Mouse (Mus musculus): ENCODE measurements at regions not wholly inside any gene's neighbourhood (a gene's known extent, or its start where the extent isn't known, plus 50 kb on each side); places are given as distances from the start of the nearest gene placed in this dataset.

GRCm38 (mm10) chr8:34502606-34503162 lies 391.1 kb upstream of the Gm10131 start:
- Histone ChIP-seq H3K27me3 (ENCODE audit: control insufficient read depth in 1 of 2, insufficient read depth in 2 of 2, low read length in 2 of 2) (no peaks in the 10 kb centered on the region), H3K79me2 (ENCODE audit: control insufficient read depth, insufficient read depth, low read length, poor library complexity) (no peaks in the 10 kb centered on the region), H3K4me1 (ENCODE audit: control insufficient read depth in 1 of 2, insufficient read depth in 2 of 2, low read length in 2 of 2) (no peaks in the 10 kb centered on the region), H3K27ac (ENCODE audit: control insufficient read depth, low read depth, low read length) (no peak overlapping the region), H3K4me3 (ENCODE audit: control insufficient read depth in 1 of 2, insufficient read depth in 1 of 2, low read depth in 2 of 2, low read length in 2 of 2) (no peak overlapping the region), H3K36me3 (ENCODE audit: control insufficient read depth in 1 of 2, insufficient read depth in 2 of 2, low read length in 2 of 2) (no peaks in the 10 kb centered on the region), H3K9ac (ENCODE audit: control insufficient read depth, low read depth, low read length, poor library complexity, severe bottlenecking) (no peak overlapping the region), H3K9me3 (replicated peaks; ENCODE audit: insufficient read depth, low read length) (no peaks in the 10 kb centered on the region)
- no peak for DNase-seq (ENCODE audit: low read depth, low spot score)
- TF ChIP-seq GABPA (IDR thresholded peaks at IDR 0.05; ENCODE audit: low read depth, low read length): no peak
- no peak for TF ChIP-seq MYB (IDR thresholded peaks at IDR 0.05; ENCODE audit: low read depth, low read length)
- TF ChIP-seq EP300 (IDR thresholded peaks at IDR 0.05; ENCODE audit: low read depth in 1 of 2, low read length in 2 of 2): no peak
- no peak for TF ChIP-seq USF1 (IDR thresholded peaks at IDR 0.05; ENCODE audit: low read depth, low read length)
- no peak for TF ChIP-seq MYC (IDR thresholded peaks at IDR 0.05; ENCODE audit: low read depth, low read length)
- TF ChIP-seq USF2 (IDR thresholded peaks at IDR 0.05; ENCODE audit: borderline replicate concordance in 1 of 2, insufficient read depth in 1 of 2, low read depth in 1 of 2, low read length in 2 of 2): no peak
- TF ChIP-seq CTCF (IDR thresholded peaks at IDR 0.05 in 2 of 3, conservative IDR thresholded peaks at IDR 0.05 in 1 of 3; ENCODE audit: control insufficient read depth in 1 of 3, insufficient read depth in 1 of 3, low read depth in 2 of 3, low read length in 3 of 3, poor library complexity in 1 of 3, severe bottlenecking in 1 of 3): no peak
- TF ChIP-seq ZMIZ1 (IDR thresholded peaks at IDR 0.05; ENCODE audit: low read depth, low read length): no peak
- TF ChIP-seq JUND (IDR thresholded peaks at IDR 0.05; ENCODE audit: low read depth, low read length): no peak
- no peak for TF ChIP-seq SIN3A (IDR thresholded peaks at IDR 0.05; ENCODE audit: low read length)
- TF ChIP-seq TBP (IDR thresholded peaks at IDR 0.05; ENCODE audit: low read depth, low read length): no peak
- no peak for TF ChIP-seq MEF2A (IDR thresholded peaks at IDR 0.05; ENCODE audit: extremely low read depth, insufficient replicate concordance, low read depth, low read length, poor library complexity, severe bottlenecking)
- TF ChIP-seq MAX (IDR thresholded peaks at IDR 0.05; ENCODE audit: low read length): no peak
- TF ChIP-seq TCF12 (IDR thresholded peaks at IDR 0.05; ENCODE audit: low read depth, low read length): no peak
- TF ChIP-seq BHLHE40 (IDR thresholded peaks at IDR 0.05; ENCODE audit: borderline replicate concordance, low read depth, low read length): no peak
- no peak for TF ChIP-seq POLR2A (IDR thresholded peaks at IDR 0.05; ENCODE audit: control insufficient read depth in 1 of 2, insufficient read depth in 1 of 2, low read depth in 1 of 2, low read length in 2 of 2, poor library complexity in 1 of 2)
- no peak for TF ChIP-seq MXI1 (IDR thresholded peaks at IDR 0.05; ENCODE audit: low read depth, low read length)

GRCm38 (mm10) chr8:34499196-34499595 lies 387.7 kb upstream of the Gm10131 start:
- no peak overlapping the region for H3K27ac ChIP-seq (ENCODE audit: control insufficient read depth, low read depth, low read length)
- H3K4me3 ChIP-seq (ENCODE audit: control insufficient read depth in 1 of 2, insufficient read depth in 1 of 2, low read depth in 2 of 2, low read length in 2 of 2): no peak overlapping the region
- H3K9me3 ChIP-seq (replicated peaks; ENCODE audit: insufficient read depth, low read length): no peaks in the 10 kb centered on the region
- H3K9ac ChIP-seq (ENCODE audit: control insufficient read depth, low read depth, low read length, poor library complexity, severe bottlenecking): no peak overlapping the region
- no peaks in the 10 kb centered on the region for H3K79me2 ChIP-seq (ENCODE audit: control insufficient read depth, insufficient read depth, low read length, poor library complexity)
- H3K36me3 ChIP-seq (ENCODE audit: control insufficient read depth in 1 of 2, insufficient read depth in 2 of 2, low read length in 2 of 2): no peaks in the 10 kb centered on the region
- H3K4me1 ChIP-seq (ENCODE audit: control insufficient read depth in 1 of 2, insufficient read depth in 2 of 2, low read length in 2 of 2): no peaks in the 10 kb centered on the region
- no peak for TF ChIP-seq JUND (IDR thresholded peaks at IDR 0.05; ENCODE audit: low read depth, low read length)
- no peak for TF ChIP-seq E2F4 (IDR thresholded peaks at IDR 0.05; ENCODE audit: borderline replicate concordance, low read depth, low read length)
- no peak for TF ChIP-seq MAX (IDR thresholded peaks at IDR 0.05; ENCODE audit: low read length)
- no peak for DNase-seq (ENCODE audit: low read depth, low spot score)
- H3K27me3 ChIP-seq (ENCODE audit: control insufficient read depth in 1 of 2, insufficient read depth in 2 of 2, low read length in 2 of 2): no peaks in the 10 kb centered on the region

All from MEL (cell line).